Mouse (Mus musculus) heart, postnatal 10 days (tissue): ENCODE data around the gene Dnah7a. TPM values are rescaled to one million over a fixed set of nuclear protein-coding genes. Genes with fewer than 3 reads are reported as not detected.
"Not testable (repeated sequence)": the region's sequence is repeated elsewhere in the genome, so short reads cannot be mapped to it uniquely, and the experiment has no call there.

Experiments
- DNase-seq, 2 experiments: peaks; one replicate each; pipeline ENCODE4 v3.0.0; 2021
- intact Hi-C: fragments of 180-260 bp; cut with DNase I; formaldehyde crosslinking; loops from one replicate; pipeline ENCODE4 v1.15.1; 2025
- microRNA-seq, 2 experiments: library from miRNA; unstranded; fragments of <30 nt; microRNA quantifications; one replicate each; pipeline ENCODE4 v1.2.0; 2022
- total RNA-seq, 2 experiments: library from RNA; stranded (reverse); gene quantifications; 2 replicates each; pipeline ENCODE4 v1.2.3; 2021

Gene Dnah7a
- total RNA-seq, 2 experiments from 2014 or later: 0.02 to 0.25 TPM

- intact Hi-C loops: no loop called here
Observed at GRCm38 (mm10) chr1:53405803-53406325, 300.7 kb downstream of the Dnah7a start.

GRCm38 (mm10) chr1:53393936-53394760 is 312.4 kb downstream of the Dnah7a start:
- DNase-seq: peak; percentile 21 to 30

More at GRCm38 (mm10) chr1:53405803-53406325, 300.7 kb downstream of the Dnah7a start:
- DNase-seq: no peak

GRCm38 (mm10) chr1:53388762-53389161 is 317.8 kb downstream of the Dnah7a start:
- intact Hi-C loops: no loop called here
- DNase-seq: no peak

More at GRCm38 (mm10) chr1:53393936-53394760, 312.4 kb downstream of the Dnah7a start:
- intact Hi-C loops: not testable (repeated sequence)

GRCm38 (mm10) chr1:53384085-53384688 is 322.4 kb downstream of the Dnah7a start:
- intact Hi-C loops: no loop called here

GRCm38 (mm10) chr1:53377731-53378130 is 328.9 kb downstream of the Dnah7a start:
- intact Hi-C loops: no loop called here
- no peak for DNase-seq

More at GRCm38 (mm10) chr1:53384085-53384688, 322.4 kb downstream of the Dnah7a start:
- DNase-seq: no peak

DNA sequence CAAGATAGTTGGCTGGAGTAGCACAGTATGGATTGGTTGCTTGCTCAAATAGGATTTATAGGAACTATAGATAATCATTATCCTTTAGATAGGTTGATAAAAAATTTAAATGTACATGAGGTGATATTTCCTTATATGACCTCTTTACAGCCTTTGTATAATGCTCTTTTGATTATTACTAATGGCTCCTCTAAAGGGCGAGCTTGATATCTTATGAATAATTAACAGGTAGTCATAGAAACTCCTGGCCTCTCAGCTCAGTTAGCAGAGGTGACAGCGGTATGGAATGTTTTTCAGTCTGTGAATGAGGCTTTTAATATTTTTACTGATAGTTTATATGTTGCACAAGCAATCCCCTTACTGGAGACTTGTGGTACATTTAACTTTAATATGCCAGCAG is 330.6 kb downstream of the Dnah7a start:
- intact Hi-C loops, DNase-seq: not testable (repeated sequence)

DNA sequence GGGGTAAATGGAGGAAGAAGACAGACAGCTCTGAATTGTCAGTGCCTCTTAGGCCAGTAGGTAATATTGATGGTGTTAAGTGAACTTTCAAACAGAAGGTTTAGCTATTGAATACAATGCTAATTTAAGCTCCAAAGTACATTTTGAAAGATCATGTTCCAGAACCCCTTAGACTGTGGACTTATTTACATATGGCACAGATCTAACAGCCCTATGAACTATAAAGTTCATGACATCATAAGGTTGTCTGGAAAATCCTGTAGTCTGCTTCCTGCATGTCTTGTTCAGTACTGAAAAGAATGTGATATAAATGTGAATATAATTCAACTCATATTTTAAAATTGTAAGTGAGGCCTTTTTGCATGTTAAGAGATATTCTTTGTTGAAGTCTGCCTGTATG is 347.6 kb downstream of the Dnah7a start:
- intact Hi-C loops: no loop called here
- DNase-seq: no peak

DNA sequence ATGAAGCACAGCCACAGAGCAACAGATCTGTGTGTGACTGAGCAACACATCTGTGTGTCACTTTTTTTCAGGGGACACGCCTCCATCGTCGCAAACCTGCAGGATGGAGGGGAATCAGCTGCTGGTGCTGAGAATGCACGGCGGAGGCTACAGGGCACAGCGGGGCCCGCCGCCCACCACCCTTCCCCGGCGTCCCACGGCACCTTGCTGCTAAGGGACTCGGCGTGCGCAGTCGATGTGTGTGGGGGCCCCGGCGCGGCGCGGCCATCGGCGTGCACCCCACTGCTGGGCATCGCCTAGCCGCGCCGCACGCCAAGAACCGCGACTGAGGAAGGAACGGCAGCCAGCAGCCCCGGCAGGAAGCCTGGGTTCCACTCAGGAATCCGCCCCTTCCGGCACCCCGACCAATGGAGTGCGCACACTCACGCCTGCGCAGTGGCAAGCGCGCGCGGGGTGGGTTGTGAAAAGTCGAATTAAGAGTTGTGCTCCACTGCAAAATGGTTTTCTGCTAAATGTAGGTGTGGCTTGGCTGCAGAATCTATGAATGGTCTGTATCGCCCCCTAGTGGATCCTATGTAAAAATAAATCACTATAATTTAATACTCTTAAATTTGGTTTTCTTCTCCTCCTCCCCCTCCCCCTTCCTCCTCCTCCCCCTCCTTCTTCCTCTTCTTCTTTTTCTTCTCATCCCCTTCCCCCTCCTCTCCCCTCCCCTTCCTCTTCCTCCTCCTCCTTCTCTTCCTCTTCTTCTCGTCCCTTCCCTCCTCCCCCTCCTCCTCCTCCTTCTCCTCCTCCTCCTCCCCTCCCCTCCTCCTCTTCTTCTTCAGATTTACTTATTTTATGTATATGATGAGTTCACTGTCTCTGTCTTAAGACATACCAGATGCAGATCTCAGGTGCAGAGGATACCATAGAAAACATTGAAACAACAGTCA is 354.0 kb downstream of the Dnah7a start, which contains the start of the genes Asdurf, Gm28551 and Asnsd1:
Gene Asdurf (minus strand): TSS at position 293 of the 935 bp plus-strand sequence.
Gene Gm28551 (minus strand): TSS at position 341 of the 935 bp plus-strand sequence.
Gene Asnsd1 (minus strand): TSS at position 426 of the 935 bp plus-strand sequence.
- intact Hi-C loops: loop anchor here (1.0 kb wide), 2 partner anchors 39 to 299 kb away; partner anchors contain the start of gene Osgepl1

More for the DNA sequence above, 354.0 kb downstream of the Dnah7a start, which contains the start of the genes Asdurf, Gm28551 and Asnsd1:
- peak; percentile 98 to 99 for DNase-seq

Small RNA genes lying within 50 kb of the gene (microRNA-seq; reads per million reads assigned to microRNA genes)
- gene Gm25240: 0 reads per million in 2 experiments

Other genes with a start within 250 kb of the Dnah7a start
- 10 to 100 TPM; 14.7 to 17.4 TPM for gene Stk17b, start 78.4 kb upstream of the Dnah7a start, total RNA-seq